Mouse (Mus musculus): ENCODE measurements around the gene Ezr. TPM values are rescaled to one million over a fixed set of nuclear protein-coding genes. Genes with fewer than 3 reads are reported as not detected.

Gene Ezr
- total RNA-seq, 2 experiments from 2014 or later, result 44.2 to 99.7 TPM

DNA sequence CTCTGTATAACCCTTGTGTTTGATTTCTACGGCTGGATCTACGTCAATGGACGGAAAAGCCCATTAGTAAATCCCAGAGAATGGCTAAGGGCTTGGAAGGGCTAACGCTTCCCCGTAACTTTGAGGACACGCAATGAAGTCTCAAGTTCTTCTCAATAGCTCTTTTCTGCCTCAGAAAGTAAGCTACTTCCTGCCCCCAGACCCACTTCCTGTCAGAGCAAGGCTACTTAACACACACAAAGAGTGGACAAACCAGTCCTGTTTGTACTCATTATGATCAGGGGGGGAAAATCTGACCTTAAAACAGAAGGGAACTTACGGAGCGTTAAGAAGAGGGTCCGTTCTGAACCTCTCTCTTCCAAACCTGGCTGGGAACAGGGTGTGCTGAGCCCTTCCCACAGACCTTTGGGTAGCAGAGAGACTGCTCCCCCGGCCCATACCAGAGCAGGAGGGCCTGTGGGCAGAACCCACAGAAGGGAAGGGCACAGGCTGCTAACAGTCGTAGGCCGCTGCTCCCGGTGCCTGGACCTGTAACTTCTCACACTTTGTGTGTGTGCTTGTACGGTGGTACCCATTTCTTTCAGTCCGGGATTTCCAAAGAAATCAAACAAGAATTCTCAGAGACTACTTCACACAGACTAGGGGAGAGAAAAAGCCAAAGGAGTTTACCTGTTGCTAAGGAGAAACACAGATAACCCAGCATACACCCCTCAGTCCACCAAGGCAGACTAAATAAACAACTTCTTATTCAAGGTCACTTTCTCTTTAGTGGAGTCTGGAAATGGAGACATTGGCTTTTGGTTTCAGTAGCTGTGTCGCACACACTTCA is 10.7 kb downstream of the Ezr start:
- 0 out of 2 replicates have a peak, but pooled peaks have one; percentile 15 for ATAC-seq (replicated peaks; ENCODE audit: poor library complexity, severe bottlenecking)

GRCm38 (mm10) chr17:6769602-6770001 is 13.0 kb downstream of the Ezr start:
- ATAC-seq (replicated peaks; ENCODE audit: poor library complexity, severe bottlenecking), result peak; percentile 41

GRCm38 (mm10) chr17:6768301-6768788 is 14.2 kb downstream of the Ezr start:
- ATAC-seq (replicated peaks; ENCODE audit: poor library complexity, severe bottlenecking), result no peak

DNA sequence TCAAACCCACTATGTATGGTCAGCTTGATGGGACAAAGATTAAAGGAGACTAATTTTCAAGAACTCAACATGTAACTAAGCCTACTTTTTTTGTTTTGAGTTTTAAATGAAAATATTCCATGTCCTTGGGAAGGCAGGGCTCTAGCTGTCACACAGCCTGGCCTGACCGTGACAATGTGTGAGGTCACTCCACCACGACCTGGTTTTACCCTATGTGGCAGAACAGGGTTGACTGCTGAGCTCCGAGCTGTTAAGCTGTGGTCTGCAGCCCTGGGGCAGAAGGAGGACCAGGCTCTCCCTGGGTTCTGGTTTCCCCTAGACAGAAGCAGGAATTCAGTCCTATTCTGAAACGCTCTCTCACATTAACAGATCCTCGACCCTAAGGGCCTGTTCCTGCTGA is 14.8 kb downstream of the Ezr start:
- no peak for ATAC-seq (replicated peaks; ENCODE audit: poor library complexity, severe bottlenecking)

GRCm38 (mm10) chr17:6766823-6767222 is 15.8 kb downstream of the Ezr start:
- ATAC-seq (replicated peaks; ENCODE audit: poor library complexity, severe bottlenecking), result no peak

- ATAC-seq (replicated peaks; ENCODE audit: poor library complexity, severe bottlenecking), result no peak
These were observed 16.7 kb downstream of the Ezr start for GRCm38 (mm10) chr17:6765886-6766285.

GRCm38 (mm10) chr17:6764730-6765129 is 17.9 kb downstream of the Ezr start:
- no peak for ATAC-seq (replicated peaks; ENCODE audit: poor library complexity, severe bottlenecking)

DNA sequence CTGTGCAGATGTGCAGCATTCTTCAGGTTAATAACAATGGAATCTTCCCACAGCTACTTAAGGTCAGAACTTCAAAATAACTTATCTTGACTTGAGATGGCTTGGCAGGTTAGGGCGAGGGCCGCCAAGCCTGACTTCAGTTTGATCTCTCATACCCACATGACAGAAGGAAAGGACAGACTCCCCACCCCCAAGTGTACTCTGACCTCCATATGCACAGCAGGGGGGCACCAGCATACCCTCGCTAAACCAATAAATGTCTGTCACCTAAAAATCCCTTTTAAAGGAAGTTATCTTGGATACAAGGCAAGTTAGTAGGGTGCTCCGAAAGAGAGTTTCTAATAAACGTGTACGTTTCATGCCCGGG is 18.4 kb downstream of the Ezr start:
- ATAC-seq (replicated peaks; ENCODE audit: poor library complexity, severe bottlenecking), result no peak

GRCm38 (mm10) chr17:6763513-6764226 is 18.9 kb downstream of the Ezr start:
- ATAC-seq (replicated peaks; ENCODE audit: poor library complexity, severe bottlenecking), result no peak

GRCm38 (mm10) chr17:6759717-6760292 is 22.8 kb downstream of the Ezr start:
- ATAC-seq (replicated peaks; ENCODE audit: poor library complexity, severe bottlenecking), result no peak

DNA sequence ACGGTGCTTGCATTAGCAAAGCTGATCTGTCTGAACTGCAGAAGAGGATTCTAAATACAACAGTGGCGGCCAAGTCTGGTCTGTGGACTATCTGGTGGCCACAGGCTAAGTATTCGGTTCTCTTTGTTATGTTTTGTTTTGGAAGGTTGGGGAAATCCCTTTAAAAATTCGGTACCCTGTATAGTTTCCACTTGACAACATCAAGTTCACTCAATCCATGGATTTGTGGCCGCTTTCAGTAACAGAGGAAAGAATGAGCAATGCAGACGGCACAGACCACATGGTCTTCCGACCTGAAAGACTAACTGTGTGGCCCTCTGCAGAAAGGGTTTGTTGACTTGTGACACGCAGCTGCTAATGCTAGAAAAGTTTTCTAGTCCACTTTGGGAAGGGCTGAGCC is 23.7 kb downstream of the Ezr start:
- ATAC-seq (replicated peaks; ENCODE audit: poor library complexity, severe bottlenecking), result no peak

- no peak for ATAC-seq (replicated peaks; ENCODE audit: poor library complexity, severe bottlenecking)
These were observed 24.7 kb downstream of the Ezr start for GRCm38 (mm10) chr17:6757902-6758301.

GRCm38 (mm10) chr17:6755873-6756272 is 26.7 kb downstream of the Ezr start:
- ATAC-seq (replicated peaks; ENCODE audit: poor library complexity, severe bottlenecking), result no peak

DNA sequence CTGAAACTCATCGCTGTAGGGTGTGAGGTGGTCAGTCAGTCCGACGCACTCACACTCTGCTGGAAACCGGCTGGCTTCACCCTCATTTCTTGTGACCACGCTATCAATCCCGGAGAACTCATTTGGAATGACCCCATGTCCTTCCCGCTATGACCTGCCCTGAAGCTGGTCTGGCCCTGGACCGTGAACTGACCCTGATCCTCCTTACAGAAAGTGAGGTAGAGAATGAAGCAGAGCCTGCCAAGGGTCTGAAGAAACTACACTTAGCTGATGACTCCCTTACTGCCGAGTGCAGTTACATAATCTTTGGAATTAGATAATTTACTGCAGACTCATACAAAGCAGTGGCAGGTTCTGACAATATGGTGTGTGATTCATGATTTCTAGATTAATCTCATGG is 27.4 kb downstream of the Ezr start:
- no peak for ATAC-seq (replicated peaks; ENCODE audit: poor library complexity, severe bottlenecking)

DNA sequence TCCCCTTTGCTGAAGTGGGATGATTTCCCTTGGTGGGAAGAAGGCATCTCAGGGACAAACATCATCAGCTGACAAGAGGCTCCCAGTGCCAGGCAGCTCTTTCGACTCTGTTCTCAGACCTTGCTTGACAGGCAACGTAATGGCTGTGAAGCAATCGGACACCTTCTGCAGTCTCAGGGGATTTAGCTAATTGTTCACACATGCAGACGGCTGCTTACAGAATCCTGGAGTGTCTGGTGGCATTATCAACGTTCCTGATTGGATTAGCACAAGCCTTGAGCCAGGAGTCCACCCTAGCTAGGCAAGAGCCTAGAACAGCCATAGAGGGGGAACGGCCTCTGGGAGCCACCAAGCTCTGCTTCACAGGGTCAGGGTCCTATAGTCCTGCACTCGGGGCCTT is 30.2 kb downstream of the Ezr start:
- ATAC-seq (replicated peaks; ENCODE audit: poor library complexity, severe bottlenecking), result no peak

DNA sequence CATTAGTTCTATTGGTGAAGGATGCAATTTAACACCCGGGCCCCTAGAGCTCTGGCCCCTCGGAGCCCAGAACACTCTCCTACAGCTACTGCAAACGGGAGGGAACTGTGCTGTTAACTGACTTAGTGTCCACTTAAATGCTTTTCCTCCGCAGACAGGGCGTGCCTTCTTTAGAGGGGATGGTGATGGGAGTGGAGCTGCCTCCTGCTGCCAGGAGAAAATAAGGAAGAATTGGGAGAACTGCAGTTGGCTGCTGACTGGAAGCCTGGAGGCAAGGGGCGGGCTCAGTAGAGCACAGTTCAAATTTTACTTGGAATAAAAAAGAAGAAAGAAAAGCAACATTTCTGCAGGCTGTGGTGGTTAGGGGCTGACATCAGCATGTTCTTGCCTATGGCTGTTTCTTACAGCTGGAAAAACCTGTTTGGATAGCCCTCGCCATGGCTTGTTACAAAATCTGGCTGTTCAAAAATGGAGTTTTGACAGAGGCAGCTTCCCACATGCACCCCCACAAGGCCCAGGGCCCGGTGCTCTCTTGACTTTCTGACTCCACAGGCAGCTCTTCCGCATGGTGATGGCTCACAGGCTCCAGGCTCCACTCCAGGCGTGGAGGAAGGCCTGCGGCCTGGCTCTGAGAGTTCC is 31.2 kb downstream of the Ezr start:
- no peak for ATAC-seq (replicated peaks; ENCODE audit: poor library complexity, severe bottlenecking)

GRCm38 (mm10) chr17:6748779-6749464 is 33.7 kb downstream of the Ezr start:
- no peak for ATAC-seq (replicated peaks; ENCODE audit: poor library complexity, severe bottlenecking)

- no peak for ATAC-seq (replicated peaks; ENCODE audit: poor library complexity, severe bottlenecking)
These were observed 35.1 kb downstream of the Ezr start for GRCm38 (mm10) chr17:6747478-6747877.

DNA sequence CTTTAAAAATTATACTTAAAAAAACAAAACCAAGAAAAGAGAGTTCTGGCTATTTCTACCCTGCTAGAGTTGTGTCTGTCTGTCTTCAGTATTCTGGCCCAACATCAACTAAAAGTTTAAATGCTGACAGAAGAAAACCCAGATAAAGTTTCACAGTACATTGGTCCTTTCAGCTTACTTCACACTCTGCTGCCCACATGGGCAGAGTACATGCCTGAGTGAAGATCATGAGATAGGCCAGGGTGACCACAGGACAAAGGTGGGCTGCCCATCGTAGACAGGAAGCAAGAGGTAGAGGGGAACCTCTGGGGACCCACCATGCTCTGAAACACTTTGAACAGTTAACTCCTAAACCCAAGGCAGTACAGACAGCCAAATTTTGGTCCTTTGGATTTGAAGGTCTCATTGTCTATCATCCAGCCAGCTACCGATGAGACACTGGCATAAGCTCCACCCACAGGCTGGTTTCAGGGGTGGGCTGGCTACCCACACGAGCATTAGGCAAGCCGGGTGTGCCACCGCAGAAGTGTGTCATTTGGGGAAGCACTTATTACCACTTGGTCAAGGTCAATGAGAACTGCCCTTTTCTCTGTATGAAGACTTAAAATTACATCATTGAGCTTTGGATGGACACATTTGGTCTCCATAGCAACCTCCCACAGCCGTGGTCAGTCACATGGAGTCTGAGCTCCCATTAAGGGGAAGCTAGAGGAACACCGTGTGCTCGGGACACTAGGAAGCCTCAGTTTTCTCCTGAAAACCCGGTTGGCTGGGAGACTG is 35.9 kb downstream of the Ezr start:
- peak; percentile 71 for ATAC-seq (replicated peaks; ENCODE audit: poor library complexity, severe bottlenecking)

All from granulocyte monocyte progenitor cell, adult 5-6 weeks (primary cell).